Mouse (Mus musculus) stomach, embryonic 14.5 days (tissue): ENCODE measurements around the gene Ntm. TPM values are rescaled to one million over a fixed set of nuclear protein-coding genes. Genes with fewer than 3 reads are reported as not detected.

ENCODE experiments used
- ATAC-seq: fragments of 200-750 bp; cut with Nextera tagmentation; 2 replicates; pipeline ENCODE4 v1.8.0; 2017; ENCODE audit warnings: low read depth, moderate TSS enrichment; ENCODE audit not compliant: insufficient number of reproducible peaks, insufficient read depth, low FRiP score
- H3K27ac ChIP-seq: fragments of 300-500 bp; sonication (generic); 2 replicates; pipeline ENCODE4 v1.5.1; 2014; ENCODE audit warnings: mild to moderate bottlenecking, low read length, moderate library complexity, mixed read lengths
- H3K27me3 ChIP-seq: fragments of 300-500 bp; sonication (generic); 2 replicates; pipeline ENCODE4 v1.6.1; 2014; ENCODE audit warnings: low read length, control low read depth, mixed read lengths; ENCODE audit not compliant: control insufficient read depth, insufficient read depth
- H3K36me3 ChIP-seq: fragments of 300-500 bp; sonication (generic); 2 replicates; pipeline ENCODE4 v1.6.1; 2014; ENCODE audit warnings: mild to moderate bottlenecking, control low read depth, low read length, moderate library complexity, mixed read lengths; ENCODE audit not compliant: control insufficient read depth, insufficient read depth
- H3K4me1 ChIP-seq: fragments of 300-500 bp; sonication (generic); 2 replicates; pipeline ENCODE4 v1.6.1; 2014; ENCODE audit warnings: low read length, control low read depth, mixed read lengths; ENCODE audit not compliant: control insufficient read depth, insufficient read depth
- H3K4me2 ChIP-seq: fragments of 300-500 bp; sonication (generic); replicated peaks from 2 replicates; pipeline ENCODE4 v1.6.1; 2014; ENCODE audit warnings: low read depth, low read length, control low read depth
- H3K4me3 ChIP-seq: fragments of 300-500 bp; sonication (generic); 2 replicates; pipeline ENCODE4 v1.5.1; 2014; ENCODE audit warnings: low read depth, low read length, control low read depth
- H3K9ac ChIP-seq: fragments of 300-500 bp; sonication (generic); replicated peaks from 2 replicates; pipeline ENCODE4 v1.6.1; 2014; ENCODE audit warnings: low read depth, mild to moderate bottlenecking, control low read depth, low read length, moderate library complexity, mixed read lengths
- H3K9me3 ChIP-seq: fragments of 300-500 bp; sonication (generic); 2 replicates; pipeline ENCODE4 v1.6.1; 2016; ENCODE audit warnings: low read depth, low read length, control low read depth; ENCODE audit not compliant: control insufficient read depth
- WGBS: fragments of 180-500 bp; shearing (Covaris S2); extraction: QIAGEN DNeasy Blood & Tissue Kit; methylation state at CpG from one replicate; pipeline ENCODE4 v1.1.7; 2014; 5-methylcytosine and 5-hydroxymethylcytosine counted together
- polyA plus RNA-seq: library from polyadenylated mRNA; unstranded; fragments of >200 nt; fragmentation: Nextera tagmentation; extraction: Ambion mirVana; gene quantifications from 2 replicates; pipeline ENCODE4 v1.2.1, GENCODE M21; 2014

The Ntm gene
- polyA plus RNA-seq, 1 experiment from 2014 or later = 19.7 TPM

GRCm38 (mm10) chr9:29578226-29578625 is 384.7 kb downstream of the Ntm start:
- ATAC-seq = no peak
- H3K27me3 ChIP-seq = no peaks in the 10 kb centered on the region
- H3K4me1 ChIP-seq = no peaks in the 10 kb centered on the region
- no peak overlapping the region for H3K4me3 ChIP-seq
- no peaks in the 10 kb centered on the region for H3K36me3 ChIP-seq
- no peak overlapping the region for H3K4me2 ChIP-seq
- H3K9me3 ChIP-seq = no peaks in the 10 kb centered on the region
- H3K9ac ChIP-seq = no peak overlapping the region
- no peak overlapping the region for H3K27ac ChIP-seq
- 79% methylated on average over 11 of the region's 11 CpGs for WGBS

- WGBS = 49% methylated on average over 4 of the region's 4 CpGs
- H3K4me2 ChIP-seq = no peak overlapping the region
- H3K9me3 ChIP-seq = no peaks in the 10 kb centered on the region
- H3K4me3 ChIP-seq = no peak overlapping the region
- no peaks in the 10 kb centered on the region for H3K4me1 ChIP-seq
- no peaks in the 10 kb centered on the region for H3K27me3 ChIP-seq
- no peaks in the 10 kb centered on the region for H3K36me3 ChIP-seq
- H3K27ac ChIP-seq = no peak overlapping the region
- H3K9ac ChIP-seq = no peak overlapping the region
- ATAC-seq = no peak
Observed at GRCm38 (mm10) chr9:29576051-29576533, 386.8 kb downstream of the Ntm start.

DNA sequence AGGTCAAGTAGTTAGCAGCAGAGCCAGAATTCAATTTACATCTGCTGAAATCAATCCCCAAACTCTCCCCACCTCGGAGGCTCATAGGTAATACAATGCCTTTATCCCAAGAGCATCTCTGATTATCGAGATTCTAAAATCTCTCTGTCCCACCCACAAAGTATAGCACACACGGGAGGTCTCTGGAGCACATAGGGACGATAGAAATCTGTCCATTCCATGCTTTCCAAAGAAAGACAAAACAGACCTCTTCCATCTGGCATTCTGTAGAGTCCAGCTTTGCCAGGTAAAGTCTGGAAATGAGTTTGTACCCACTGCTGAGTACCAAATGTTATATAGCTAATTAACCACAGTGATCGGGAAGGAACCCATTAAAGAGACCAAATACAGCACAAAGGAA is 388.4 kb downstream of the Ntm start:
- Histone ChIP-seq H3K27ac (no peak overlapping the region), H3K4me2 (no peak overlapping the region), H3K36me3 (no peaks in the 10 kb centered on the region), H3K27me3 (no peaks in the 10 kb centered on the region), H3K9me3 (no peaks in the 10 kb centered on the region), H3K9ac (no peak overlapping the region), H3K4me1 (no peaks in the 10 kb centered on the region), H3K4me3 (no peak overlapping the region)
- no peak for ATAC-seq
- WGBS = 78% methylated on average over 5 of the region's 5 CpGs

DNA sequence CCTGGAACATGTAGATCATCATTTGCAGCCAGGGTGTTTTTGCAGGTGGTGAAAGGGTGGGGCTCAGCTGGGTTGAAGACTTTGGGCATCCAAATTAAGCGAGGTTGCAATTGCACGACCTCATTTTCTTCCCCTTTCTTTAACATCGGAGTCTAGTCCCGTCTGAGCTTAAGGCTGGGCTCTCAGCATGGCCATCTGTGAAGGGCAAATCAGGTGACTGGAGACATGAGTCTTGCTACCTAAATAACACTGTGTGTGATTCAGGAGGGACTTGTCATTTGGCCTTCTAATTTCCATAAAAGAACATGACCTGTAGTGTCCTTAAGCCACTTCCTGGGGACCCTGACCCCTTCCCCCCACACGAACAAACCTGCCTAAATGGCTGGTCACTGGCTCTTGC is 394.4 kb downstream of the Ntm start:
- H3K27me3 ChIP-seq = no peaks in the 10 kb centered on the region
- H3K4me3 ChIP-seq = no peak overlapping the region
- no peaks in the 10 kb centered on the region for H3K9me3 ChIP-seq
- no peaks in the 10 kb centered on the region for H3K36me3 ChIP-seq
- 77% methylated on average over 5 of the region's 5 CpGs for WGBS
- H3K9ac ChIP-seq = no peak overlapping the region
- ATAC-seq = no peak
- no peaks in the 10 kb centered on the region for H3K4me1 ChIP-seq
- H3K27ac ChIP-seq = no peak overlapping the region
- no peak overlapping the region for H3K4me2 ChIP-seq

DNA sequence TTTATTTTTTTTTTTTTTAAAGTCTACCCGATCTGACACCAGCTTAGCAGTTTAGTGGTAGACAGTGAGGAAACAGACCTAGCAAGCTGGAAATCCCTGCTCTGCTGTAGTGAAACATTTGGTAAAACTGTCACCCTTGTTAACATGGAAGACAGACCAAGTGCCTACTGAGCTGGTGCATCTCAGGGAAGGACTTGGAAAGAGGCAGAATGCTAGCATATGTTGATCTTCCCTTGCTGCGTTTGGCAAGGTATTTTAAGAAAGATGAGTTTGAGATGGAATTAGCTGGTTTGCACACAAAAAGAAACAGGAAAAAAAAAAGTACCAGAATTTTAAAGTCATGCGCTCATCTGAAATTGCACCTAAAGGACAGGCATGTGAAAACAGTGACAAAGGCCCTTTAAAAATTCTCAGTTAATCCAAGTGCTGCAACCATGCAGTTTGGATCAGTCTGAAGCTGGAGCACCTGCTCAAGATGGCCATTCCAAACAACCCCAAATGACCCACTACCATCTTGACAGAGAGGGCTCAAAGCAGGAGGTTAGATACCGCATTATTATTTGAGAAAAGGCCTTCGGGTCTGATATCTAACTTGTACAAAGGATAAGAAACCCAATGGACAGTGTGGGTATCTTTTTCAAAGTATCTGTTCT is 400.4 kb downstream of the Ntm start:
- H3K4me3 ChIP-seq = no peak overlapping the region
- no peaks in the 10 kb centered on the region for H3K4me1 ChIP-seq
- H3K27me3 ChIP-seq = no peaks in the 10 kb centered on the region
- no peak overlapping the region for H3K9ac ChIP-seq
- no peak overlapping the region for H3K4me2 ChIP-seq
- H3K27ac ChIP-seq = no peak overlapping the region
- H3K36me3 ChIP-seq = no peaks in the 10 kb centered on the region
- H3K9me3 ChIP-seq = no peaks in the 10 kb centered on the region
- WGBS = 84% methylated on average over 5 of the region's 5 CpGs
- no peak for ATAC-seq

DNA sequence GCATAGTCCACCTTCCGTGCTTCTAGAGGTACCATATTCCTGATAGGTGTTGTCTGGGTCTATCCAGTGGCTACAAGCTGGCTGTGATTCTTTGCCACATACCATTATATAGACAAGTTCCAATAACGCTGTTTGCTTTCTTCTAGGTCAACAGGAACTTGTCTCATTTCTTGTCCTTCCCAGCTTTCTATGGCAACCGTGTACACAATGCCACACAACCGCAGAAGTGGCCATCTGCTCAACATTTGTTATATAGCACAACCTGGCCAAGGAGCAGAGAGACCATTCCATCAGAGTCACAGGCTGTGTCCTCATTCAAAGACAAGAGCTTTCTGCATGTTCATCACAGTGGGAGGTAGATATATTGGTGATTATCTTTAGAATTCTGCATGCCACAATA is 404.0 kb downstream of the Ntm start:
- Histone ChIP-seq H3K4me1 (no peaks in the 10 kb centered on the region), H3K27ac (no peak overlapping the region), H3K9me3 (no peaks in the 10 kb centered on the region), H3K9ac (no peak overlapping the region), H3K36me3 (no peaks in the 10 kb centered on the region), H3K4me2 (no peak overlapping the region), H3K27me3 (no peaks in the 10 kb centered on the region), H3K4me3 (no peak overlapping the region)
- WGBS = 79% methylated on average over 4 of the region's 4 CpGs
- no peak for ATAC-seq

DNA sequence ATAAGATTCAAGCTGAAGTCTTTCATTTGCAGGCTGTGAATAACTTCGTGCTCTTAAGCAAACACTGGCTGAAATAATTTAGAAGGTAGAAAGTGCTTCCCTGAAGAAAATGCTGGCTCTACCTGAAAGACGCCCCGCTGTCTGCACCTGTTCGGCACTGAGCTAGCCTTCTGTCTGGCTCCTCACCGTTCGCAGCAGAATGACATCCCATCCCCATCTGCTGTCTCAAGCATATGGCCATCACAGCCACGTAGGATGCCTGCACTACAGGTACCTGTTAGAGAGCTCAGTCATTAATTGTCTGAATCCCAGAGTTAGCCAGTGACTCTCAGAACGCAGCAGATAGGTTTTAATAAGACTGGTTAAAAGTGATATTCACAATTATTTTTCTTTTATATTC is 412.4 kb downstream of the Ntm start:
- Histone ChIP-seq H3K9me3 (no peaks in the 10 kb centered on the region), H3K9ac (no peak overlapping the region), H3K27ac (no peak overlapping the region), H3K36me3 (no peaks in the 10 kb centered on the region), H3K4me3 (no peak overlapping the region), H3K4me2 (no peak overlapping the region), H3K27me3 (no peaks in the 10 kb centered on the region), H3K4me1 (no peaks in the 10 kb centered on the region)
- no peak for ATAC-seq
- 85% methylated on average over 8 of the region's 8 CpGs for WGBS

GRCm38 (mm10) chr9:29550107-29550506 is 412.8 kb downstream of the Ntm start:
- H3K9ac ChIP-seq = no peak overlapping the region

GRCm38 (mm10) chr9:29536415-29536814 is 426.5 kb downstream of the Ntm start:
- WGBS = 76% methylated on average over 2 of the region's 2 CpGs
- no peak overlapping the region for H3K4me2 ChIP-seq

More at GRCm38 (mm10) chr9:29550107-29550506, 412.8 kb downstream of the Ntm start:
- WGBS = 91% methylated on average over 8 of the region's 8 CpGs
- Histone ChIP-seq H3K36me3 (no peaks in the 10 kb centered on the region), H3K4me1 (no peaks in the 10 kb centered on the region), H3K27ac (no peak overlapping the region), H3K4me3 (no peak overlapping the region), H3K27me3 (no peaks in the 10 kb centered on the region), H3K9me3 (no peaks in the 10 kb centered on the region), H3K4me2 (no peak overlapping the region)
- no peak for ATAC-seq

More at GRCm38 (mm10) chr9:29536415-29536814, 426.5 kb downstream of the Ntm start:
- H3K9me3 ChIP-seq = no peaks in the 10 kb centered on the region
- H3K9ac ChIP-seq = no peak overlapping the region
- no peaks in the 10 kb centered on the region for H3K4me1 ChIP-seq
- no peak overlapping the region for H3K27ac ChIP-seq
- no peak overlapping the region for H3K4me3 ChIP-seq
- no peaks in the 10 kb centered on the region for H3K36me3 ChIP-seq
- no peaks in the 10 kb centered on the region for H3K27me3 ChIP-seq
- ATAC-seq = no peak
